Mouse (Mus musculus): ENCODE data around the gene Phactr4.
A peak's percentile ranks its signal among the peaks of the same experiment; 100 is the strongest.

GRCm38 (mm10) chr4:132309849-132310472, 112.3 kb downstream of the Phactr4 start:
- TF ChIP-seq CTCF (IDR thresholded peaks at IDR 0.05; ENCODE audit: low read depth) (peak; percentile 79), EP300 (optimal IDR thresholded peaks at IDR 0.05) (no peak)

Data from stomach, postnatal 0 days (tissue).